Mouse (Mus musculus): ENCODE results near the gene Dnajc15. TPM values are rescaled to one million over a fixed set of nuclear protein-coding genes. Genes with fewer than 3 reads are reported as not detected.
"Not testable (repeated sequence)": the region's sequence is repeated elsewhere in the genome, so short reads cannot be mapped to it uniquely, and the experiment has no call there.

The Dnajc15 gene
- 100 to 1,000 TPM; 126 to 141 TPM for total RNA-seq (2021)
- long read RNA-seq, experiment 1, full-length matches to known transcripts, result 100 of 108 reads
- long read RNA-seq, experiment 1, partial matches to known transcripts, result 3 of 108 reads
- long read RNA-seq, experiment 1, other reads (novel, unspliced or antisense), result 5 of 108 reads
- long read RNA-seq, experiment 2, full-length matches to known transcripts, result 48 of 55 reads
- long read RNA-seq, experiment 2, partial matches to known transcripts, result 0 of 55 reads
- long read RNA-seq, experiment 2, other reads (novel, unspliced or antisense), result 7 of 55 reads

- DNase-seq (ENCODE audit: low spot score), result peak; percentile 88
Measured at GRCm38 (mm10) chr14:77874304-77875241, at the start of gene Dnajc15. Dnajc15 (minus strand) TSS chr14:77875125.

DNA sequence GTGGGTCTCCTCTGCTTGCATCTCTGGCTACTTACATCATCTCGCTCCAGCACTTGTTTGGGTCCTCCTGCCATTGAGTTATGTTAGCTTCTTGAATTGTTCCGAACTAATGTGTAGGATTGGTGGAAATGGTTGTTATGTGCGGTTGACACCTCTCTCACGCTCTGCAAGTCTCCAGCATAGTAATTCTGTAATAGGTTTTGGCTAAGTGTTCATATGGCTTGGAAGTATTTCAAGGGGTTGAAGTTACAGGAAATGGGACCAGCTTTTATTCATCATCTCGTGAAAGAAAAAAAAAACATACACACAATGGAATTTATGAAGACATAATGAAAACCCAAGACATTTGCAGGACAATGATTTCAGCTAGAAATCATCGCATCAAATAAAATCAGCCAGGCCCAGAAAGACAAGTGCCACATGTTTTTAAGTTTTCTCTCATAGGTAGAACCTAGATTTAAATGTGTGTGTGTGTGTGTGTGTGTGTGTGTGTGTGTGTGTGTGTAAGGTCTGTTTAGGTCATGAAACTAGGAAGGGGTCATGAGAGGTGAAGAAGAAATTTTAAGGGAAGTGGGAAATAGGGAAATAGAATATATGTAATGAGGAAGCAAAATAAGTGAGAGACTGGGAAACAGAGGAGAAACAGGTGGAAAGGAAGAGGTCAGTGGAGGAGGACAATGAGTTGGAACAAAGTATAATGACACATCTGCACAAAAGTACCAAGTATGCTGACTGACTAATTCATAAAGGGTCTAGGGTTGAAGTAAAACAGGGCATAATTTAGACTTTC lies 48.3 kb upstream of the Dnajc15 start:
- no peak for DNase-seq (ENCODE audit: low spot score)

DNA sequence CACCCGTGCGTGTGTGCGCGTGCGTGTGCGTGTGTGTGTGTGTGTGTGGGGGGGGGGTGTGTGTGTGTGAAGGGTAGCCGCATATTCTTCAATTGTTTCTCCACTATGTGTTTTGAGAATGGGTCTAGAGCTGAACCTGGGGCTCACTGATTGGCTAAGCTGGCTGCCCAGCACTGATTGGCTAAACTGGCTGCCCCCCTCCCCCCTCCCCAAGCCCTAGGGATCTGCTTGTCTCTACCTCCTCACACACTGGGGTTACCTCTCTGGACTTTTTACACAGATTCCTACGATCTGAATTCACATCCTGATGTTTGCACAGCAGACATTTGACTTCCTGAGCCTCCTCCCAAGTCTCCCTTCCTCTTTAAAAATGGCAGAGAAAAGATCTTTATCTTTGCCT lies 46.7 kb upstream of the Dnajc15 start:
- no peak for DNase-seq (ENCODE audit: low spot score)

GRCm38 (mm10) chr14:77915776-77916175 lies 40.9 kb upstream of the Dnajc15 start:
- no peak for DNase-seq (ENCODE audit: low spot score)

GRCm38 (mm10) chr14:77906586-77906985 lies 31.7 kb upstream of the Dnajc15 start:
- no peak for DNase-seq (ENCODE audit: low spot score)

DNA sequence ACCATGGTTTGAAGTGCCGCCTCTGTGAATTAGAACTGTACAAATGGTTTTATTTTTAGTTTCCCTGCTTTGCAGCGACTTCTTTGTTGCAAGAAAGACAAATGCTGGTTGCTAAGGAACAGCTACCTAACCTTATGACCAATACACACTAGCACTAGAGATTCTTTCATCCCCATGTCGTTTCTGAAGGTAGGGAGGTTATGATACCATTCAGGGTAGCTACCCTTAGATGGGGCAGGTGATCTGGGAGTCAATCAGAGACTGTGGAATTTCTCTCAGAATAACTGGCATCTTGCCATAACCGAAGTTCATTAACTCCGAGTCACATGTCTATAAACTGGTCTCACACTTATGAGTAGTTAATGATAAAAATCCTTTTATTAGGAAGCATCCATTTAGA lies 30.5 kb upstream of the Dnajc15 start:
- no peak for DNase-seq (ENCODE audit: low spot score)

DNA sequence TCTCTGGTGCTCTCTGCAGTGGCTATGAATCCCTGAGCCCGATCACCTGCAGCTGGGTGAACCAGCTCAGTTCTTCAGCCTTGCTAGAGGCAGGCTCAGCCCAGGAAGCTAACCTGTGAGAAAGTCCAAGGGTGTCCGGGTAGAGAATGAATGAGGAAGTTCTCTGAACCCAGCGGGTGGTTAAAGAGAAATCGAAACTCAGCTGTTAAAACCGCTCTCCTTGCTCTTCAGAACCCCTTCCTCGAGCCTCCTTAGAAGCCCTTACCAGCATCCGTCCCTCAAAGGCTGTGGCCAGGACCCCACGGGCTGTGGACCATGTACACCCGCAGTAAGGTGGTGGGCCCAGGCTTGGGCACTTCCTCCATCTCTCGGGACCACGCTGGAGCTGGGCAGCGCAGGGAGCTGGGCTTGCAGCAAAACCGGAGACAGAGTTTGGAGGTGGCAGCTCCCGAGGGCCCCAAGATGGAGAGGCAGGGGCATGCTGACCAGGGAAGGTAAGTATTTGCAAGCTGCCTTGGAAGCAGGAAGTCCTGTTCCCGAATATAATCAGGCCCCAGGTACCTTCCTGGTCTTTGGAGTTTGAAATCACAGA lies 29.3 kb upstream of the Dnajc15 start, which contains the start of gene Epsti1:
Epsti1 (plus strand) TSS at position 69 of the 592 bp plus-strand sequence.
- DNase-seq (ENCODE audit: low spot score), result no peak

DNA sequence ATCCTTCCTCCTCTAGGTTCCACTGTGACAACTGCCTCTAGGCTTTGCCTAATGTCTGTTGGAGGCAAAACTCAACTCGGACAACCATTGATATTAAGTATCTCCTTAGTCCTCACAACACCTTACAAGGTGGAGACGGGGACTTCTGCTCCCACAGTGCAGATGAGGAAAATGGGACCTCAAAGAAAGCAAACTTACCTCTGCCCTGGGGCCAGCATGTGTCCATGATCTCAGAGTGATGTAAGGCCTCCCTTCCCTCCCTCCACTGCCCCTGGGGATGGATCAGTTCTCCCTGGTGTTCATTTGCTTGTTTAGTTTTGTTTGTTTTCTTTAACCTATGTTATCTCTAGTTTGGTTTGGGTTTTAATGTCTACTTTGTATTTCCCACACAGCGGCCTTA lies 27.6 kb upstream of the Dnajc15 start:
- no peak for DNase-seq (ENCODE audit: low spot score)

GRCm38 (mm10) chr14:77895951-77896350 lies 21.0 kb upstream of the Dnajc15 start:
- DNase-seq (ENCODE audit: low spot score), result no peak

DNA sequence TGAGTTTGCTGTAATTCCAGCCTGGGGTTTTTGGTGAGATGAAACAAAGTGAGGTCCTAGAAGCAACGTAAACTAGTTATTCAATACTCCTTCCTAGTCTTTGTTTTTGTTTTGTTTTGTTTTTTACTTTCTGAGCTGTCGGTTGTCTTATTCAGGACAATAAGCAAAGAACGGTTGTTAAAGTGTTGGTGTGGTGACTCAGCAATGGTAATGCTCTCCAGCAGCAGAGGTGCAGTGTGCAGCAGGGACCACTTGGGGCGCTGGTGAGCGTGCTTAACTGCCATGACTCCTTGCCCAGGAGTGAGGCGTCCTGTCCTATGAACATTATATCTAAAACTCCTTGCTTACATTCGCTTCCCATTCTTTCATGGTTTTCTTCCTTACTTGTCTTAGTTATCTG lies 15.0 kb upstream of the Dnajc15 start:
- no peak for DNase-seq (ENCODE audit: low spot score)

DNA sequence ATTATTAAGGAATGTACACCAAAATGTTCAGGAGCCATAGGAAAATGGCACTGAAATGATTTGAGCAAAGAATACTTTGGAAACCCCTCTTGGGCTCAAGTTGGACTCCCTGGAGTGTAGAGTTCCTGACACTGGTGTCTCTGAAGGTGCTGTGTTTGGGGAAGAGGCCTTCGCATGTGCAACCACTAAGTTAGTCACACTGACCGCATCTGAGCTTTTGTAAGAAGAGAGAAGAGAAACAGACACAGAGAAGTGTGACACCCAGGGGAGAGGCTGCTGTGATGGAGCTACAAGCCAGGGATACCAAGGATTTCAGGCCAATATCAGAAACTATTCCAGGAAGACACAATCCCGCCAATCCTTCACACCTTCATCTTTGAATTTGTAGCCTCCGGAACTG lies 12.0 kb upstream of the Dnajc15 start:
- DNase-seq (ENCODE audit: low spot score), result no peak

- DNase-seq (ENCODE audit: low spot score), result no peak
Measured at GRCm38 (mm10) chr14:77886376-77886775, 11.5 kb upstream of the Dnajc15 start.

DNA sequence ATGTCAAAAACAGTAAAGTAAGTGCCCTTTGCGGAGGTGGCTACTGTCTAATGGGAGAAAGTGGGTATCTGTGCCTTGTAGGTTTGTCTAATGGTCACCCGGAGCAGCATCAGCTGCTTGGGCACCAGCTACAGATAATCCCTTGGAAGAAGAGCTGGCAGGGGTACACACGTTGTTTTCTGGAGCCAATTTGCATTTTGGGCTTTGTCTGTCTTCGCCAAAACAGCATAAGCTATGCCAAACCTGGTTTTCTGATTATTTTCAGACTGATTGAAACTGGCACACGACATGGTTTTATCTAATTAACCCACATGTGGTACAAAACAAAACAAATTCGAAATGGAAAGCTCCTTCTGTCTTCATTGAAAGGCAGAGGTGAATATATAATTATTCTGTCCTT lies 7.7 kb upstream of the Dnajc15 start:
- DNase-seq (ENCODE audit: low spot score), result no peak

DNA sequence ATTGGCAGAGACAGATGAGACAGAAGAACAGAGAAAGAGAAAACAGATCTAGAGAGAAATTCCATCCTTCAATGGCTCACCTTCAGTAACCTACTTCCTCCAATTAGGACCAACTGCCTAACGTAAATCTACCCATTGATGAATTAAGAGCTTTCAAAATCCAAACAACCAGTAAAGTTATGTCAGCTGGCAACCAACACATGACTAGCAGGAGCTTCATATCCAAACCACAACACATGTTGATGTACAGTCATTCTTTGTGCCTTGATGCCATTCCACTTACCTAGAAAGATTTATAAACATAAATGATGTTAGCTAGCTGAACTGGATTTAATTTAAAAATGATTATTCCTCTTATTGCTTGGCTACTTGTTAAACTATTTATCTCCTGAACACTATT lies 7.1 kb upstream of the Dnajc15 start:
- no peak for DNase-seq (ENCODE audit: low spot score)

DNA sequence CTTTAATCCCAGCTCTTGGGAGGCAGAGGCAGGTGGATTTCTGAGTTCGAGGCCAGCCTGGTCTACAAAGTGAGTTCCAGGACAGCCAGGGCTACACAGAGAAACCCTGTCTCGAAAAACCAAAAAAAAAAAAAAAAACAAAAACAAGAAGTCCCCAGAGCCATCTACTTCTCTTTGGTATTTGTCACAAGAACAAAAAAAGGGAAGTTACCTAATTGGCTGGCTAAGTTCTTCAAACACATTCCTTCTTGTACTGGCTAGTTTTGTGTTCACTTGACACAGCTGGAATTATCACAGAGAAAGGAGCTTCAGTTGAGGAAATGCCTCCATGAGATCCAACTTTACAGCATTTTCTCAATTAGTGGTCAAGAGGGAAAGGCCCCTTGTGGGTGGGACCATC lies 3.0 kb upstream of the Dnajc15 start:
- not testable (repeated sequence) for DNase-seq (ENCODE audit: low spot score)

- DNase-seq (ENCODE audit: low spot score), result no peak
Measured at GRCm38 (mm10) chr14:77876199-77876598, 1.3 kb upstream of the Dnajc15 start.

DNA sequence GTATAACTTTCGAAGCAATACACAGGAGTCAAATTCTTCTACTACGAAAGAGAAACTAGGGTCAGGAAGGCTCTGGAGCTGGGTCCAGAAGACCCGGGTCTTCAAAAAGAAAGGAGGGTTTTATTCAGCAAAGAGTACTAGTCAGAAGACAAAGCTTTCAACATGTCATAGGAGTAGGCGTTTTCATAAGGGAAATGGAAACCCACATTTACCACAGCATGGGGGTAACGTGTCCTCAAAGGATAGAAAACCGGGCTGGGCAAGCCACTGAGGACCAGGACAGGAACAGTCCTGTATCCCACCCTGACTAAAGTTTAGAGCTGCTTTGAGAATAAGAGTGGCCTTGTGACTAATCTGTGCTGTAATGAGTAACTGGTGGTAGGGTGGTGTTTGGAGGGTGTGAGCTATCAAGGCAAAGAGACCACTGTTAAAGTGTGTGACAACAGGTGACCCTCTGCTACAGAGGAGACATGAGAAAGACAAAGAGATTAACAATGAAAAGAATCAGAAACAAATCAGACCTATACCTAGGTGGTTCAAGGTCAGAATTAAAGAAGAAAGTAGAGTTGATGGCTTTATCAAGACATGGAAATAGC lies 3.4 kb downstream of the Dnajc15 start:
- no peak for DNase-seq (ENCODE audit: low spot score)

DNA sequence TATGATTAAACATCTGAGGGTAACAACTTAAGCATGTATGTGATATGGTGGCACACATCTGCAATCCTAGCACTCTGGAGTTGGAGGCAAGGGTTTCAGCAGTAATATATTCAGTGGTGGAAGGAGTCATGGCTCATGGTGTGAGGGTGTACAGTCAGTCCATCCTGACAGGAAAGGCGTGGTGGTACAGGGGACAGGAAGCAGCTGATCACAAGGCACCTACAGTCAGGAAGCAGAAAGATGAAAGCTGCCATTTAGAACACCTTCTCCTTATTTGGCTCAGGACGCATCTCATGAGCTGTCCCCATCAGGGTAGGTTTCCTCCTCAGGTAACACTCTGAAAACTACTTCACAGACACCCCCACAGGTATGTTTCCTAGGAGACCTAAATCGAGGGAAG lies 4.0 kb downstream of the Dnajc15 start:
- no peak for DNase-seq (ENCODE audit: low spot score)

DNA sequence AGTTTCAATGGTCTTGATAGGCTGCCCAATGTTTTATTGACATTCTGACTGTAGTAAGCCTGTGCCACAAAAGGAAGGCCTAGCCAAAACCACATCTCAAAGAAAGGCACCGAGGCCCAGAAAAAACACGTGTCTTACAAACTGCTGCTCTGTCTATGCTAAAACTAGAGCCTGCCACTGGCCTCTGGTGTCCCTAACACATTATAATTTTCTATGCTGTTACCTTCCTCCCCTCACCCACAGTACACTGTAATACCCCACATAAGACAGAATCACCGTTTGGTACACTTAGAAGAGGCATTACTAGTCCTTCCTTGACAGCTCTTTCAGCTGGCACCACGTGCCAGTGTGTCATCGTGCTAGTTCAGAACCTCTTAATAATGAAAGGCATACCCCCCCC lies 7.3 kb downstream of the Dnajc15 start:
- no peak for DNase-seq (ENCODE audit: low spot score)

DNA sequence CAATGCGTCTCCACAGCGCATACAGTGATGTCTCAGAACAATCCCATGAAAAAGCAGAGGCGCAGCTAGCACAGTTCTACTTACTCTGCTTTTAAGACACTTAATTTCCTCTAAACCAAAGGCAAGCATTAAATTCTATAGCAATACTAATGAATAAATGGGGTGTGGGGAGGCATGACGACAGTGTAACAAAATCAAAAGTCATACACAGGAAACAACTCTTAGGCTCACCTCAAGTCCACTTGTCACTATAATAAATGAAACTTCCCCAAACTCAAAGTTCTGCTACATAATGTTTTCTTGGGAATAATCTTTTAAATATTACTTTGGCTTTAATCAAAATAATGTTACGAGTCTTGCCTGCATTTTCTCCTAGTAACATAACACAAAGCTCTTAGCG lies 10.4 kb downstream of the Dnajc15 start:
- DNase-seq (ENCODE audit: low spot score), result no peak

DNA sequence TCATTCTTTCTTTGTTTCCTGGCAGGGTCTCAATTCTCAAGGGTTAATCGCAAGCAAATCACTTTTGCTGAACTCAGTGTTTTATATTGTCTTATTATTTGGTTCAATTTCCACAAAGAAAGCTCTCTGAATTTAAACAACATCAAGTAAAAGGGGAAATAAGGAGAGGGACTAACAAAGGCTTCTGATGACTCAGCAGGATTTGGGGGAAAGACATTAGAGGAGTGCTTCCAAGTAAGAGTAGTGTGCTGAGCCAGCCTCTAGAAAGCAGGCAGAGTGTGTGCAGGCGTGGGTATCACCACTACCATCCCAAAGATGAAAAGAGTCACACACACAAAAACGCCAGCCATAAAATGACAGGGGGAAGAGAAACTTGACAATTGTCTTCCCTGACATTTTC lies 10.9 kb downstream of the Dnajc15 start:
- no peak for DNase-seq (ENCODE audit: low spot score)

All from gastrocnemius, adult 18-20 months (tissue).